Mouse (Mus musculus) kidney, adult 9 months (tissue): ENCODE data around the gene Gal3st1.
"Not testable (repeated sequence)": the region's sequence is repeated elsewhere in the genome, so short reads cannot be mapped to it uniquely, and the experiment has no call there.

Experiments
- DNase-seq: peaks from one replicate; pipeline ENCODE4 v3.0.0; 2022

The Gal3st1 gene

GRCm38 (mm10) chr11:3983291-3983862 lies at the start of gene Gal3st1:
TSS of gene Gal3st1 (plus strand) at chr11:3983636.
- DNase-seq, result peak; percentile 62

- DNase-seq, result peak; percentile 83
Observed at GRCm38 (mm10) chr11:3933756-3934285, 49.6 kb upstream of the Gal3st1 start.

- DNase-seq, result peak; percentile 66
Observed at GRCm38 (mm10) chr11:3935135-3935534, 48.3 kb upstream of the Gal3st1 start.

GRCm38 (mm10) chr11:3936318-3936717 lies 47.1 kb upstream of the Gal3st1 start:
- DNase-seq, result peak; percentile 14

- peak; percentile 93 for DNase-seq
Observed at GRCm38 (mm10) chr11:3937321-3937874, 46.0 kb upstream of the Gal3st1 start.

- peak; percentile 63 for DNase-seq
Observed at GRCm38 (mm10) chr11:3941371-3941770, 42.1 kb upstream of the Gal3st1 start.

GRCm38 (mm10) chr11:3946386-3946785 lies 37.0 kb upstream of the Gal3st1 start:
- peak; percentile 11 for DNase-seq

- not testable (repeated sequence) for DNase-seq
Observed at GRCm38 (mm10) chr11:3954876-3955275, 28.6 kb upstream of the Gal3st1 start.

- DNase-seq, result peak; percentile 2
Observed at GRCm38 (mm10) chr11:3955371-3955770, 28.1 kb upstream of the Gal3st1 start.

- DNase-seq, result no peak
Observed at GRCm38 (mm10) chr11:3960901-3961300, 22.5 kb upstream of the Gal3st1 start.

- DNase-seq, result no peak
Observed at GRCm38 (mm10) chr11:3961761-3962160, 21.7 kb upstream of the Gal3st1 start.

GRCm38 (mm10) chr11:3963155-3963554 lies 20.3 kb upstream of the Gal3st1 start:
- peak; percentile 65 for DNase-seq

GRCm38 (mm10) chr11:3963610-3964415 lies 19.6 kb upstream of the Gal3st1 start, which contains the start of gene Pes1:
TSS of gene Pes1 (plus strand) at chr11:3963975.
- peak; percentile 92 for DNase-seq

- no peak for DNase-seq
Observed at GRCm38 (mm10) chr11:3964416-3965172, 18.8 kb upstream of the Gal3st1 start.

- DNase-seq, result peak; percentile 59
Observed at GRCm38 (mm10) chr11:3969837-3970236, 13.6 kb upstream of the Gal3st1 start.

- peak; percentile 1 for DNase-seq
Observed at GRCm38 (mm10) chr11:3970361-3970760, 13.1 kb upstream of the Gal3st1 start.

GRCm38 (mm10) chr11:3973081-3973480 lies 10.4 kb upstream of the Gal3st1 start:
- DNase-seq, result peak; percentile 4

- no peak for DNase-seq
Observed at GRCm38 (mm10) chr11:3974311-3974710, 9.1 kb upstream of the Gal3st1 start.

- no peak for DNase-seq
Observed at GRCm38 (mm10) chr11:3976678-3977077, 6.8 kb upstream of the Gal3st1 start, which contains the start of gene 4930556J24Rik. TSS of gene 4930556J24Rik (minus strand) at chr11:3976778.

GRCm38 (mm10) chr11:3978421-3978820 lies 5.0 kb upstream of the Gal3st1 start:
- DNase-seq, result peak; percentile 66

- DNase-seq, result no peak
Observed at GRCm38 (mm10) chr11:3981536-3981935, 1.9 kb upstream of the Gal3st1 start.

GRCm38 (mm10) chr11:3982275-3983209 lies 894 bp upstream of the Gal3st1 start:
- peak; percentile 70 for DNase-seq
